Mouse (Mus musculus): ENCODE measurements around the gene Arl14ep.

Gene Arl14ep

DNA sequence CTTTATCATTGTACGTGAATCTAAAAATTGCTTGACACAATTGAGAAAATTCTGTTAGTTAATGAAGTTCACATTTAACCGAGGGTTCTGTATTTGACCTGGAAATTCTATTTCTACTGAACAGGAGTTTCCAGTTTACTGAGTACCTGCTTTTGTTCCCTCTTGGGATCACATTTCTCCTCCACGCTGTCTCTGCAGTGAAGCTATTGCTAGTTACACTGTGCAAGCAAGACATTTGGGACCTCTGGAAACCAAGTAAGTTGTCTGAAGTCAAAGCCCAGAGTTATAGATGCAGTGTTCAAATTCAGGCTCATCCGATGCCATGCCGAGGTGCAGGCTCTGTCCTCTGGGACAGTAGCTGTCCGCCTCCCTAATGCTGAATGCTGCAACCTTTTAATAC is 19.2 kb downstream of the Arl14ep start:
- no peak for DNase-seq (ENCODE audit: low spot score)

DNA sequence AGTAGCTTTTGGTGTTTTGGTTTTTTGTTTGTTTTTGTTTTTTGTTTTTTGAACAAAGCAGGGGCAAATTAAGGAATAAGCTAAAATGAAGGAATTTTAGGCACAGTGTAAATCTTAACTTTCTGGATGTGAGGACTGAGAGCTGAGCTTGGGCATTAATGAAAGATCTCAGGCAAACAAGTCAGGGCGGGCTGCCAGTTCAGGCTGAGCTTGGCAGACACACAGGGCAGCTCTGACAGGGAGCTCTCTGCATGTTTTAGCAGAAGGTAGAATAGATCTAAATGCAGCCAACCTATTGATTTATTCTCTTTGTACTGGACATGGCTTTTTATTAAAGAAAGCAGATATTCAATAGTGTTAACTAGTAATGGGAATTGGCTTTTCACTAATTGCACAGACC is 31.8 kb downstream of the Arl14ep start:
- DNase-seq (ENCODE audit: low spot score): no peak

DNA sequence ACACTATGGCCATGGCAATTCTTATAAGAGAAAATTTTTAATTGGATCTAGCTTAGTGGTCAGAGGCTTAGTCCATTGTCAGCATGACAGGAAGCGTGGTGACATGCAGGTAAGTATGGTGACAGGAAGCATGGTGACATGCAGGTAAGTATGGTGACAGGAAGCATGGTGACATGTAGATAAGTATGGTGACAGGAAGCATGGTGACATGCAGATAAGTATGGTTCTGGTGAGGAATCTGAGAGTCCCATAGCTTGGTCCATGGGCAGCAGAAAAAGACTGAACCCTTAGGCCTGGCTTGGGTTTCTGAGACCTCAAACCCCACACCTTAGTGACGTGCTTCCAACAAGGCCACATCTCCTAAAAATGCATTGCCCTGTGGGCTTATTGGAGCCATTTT is 38.5 kb downstream of the Arl14ep start:
- DNase-seq (ENCODE audit: low spot score): no peak

DNA sequence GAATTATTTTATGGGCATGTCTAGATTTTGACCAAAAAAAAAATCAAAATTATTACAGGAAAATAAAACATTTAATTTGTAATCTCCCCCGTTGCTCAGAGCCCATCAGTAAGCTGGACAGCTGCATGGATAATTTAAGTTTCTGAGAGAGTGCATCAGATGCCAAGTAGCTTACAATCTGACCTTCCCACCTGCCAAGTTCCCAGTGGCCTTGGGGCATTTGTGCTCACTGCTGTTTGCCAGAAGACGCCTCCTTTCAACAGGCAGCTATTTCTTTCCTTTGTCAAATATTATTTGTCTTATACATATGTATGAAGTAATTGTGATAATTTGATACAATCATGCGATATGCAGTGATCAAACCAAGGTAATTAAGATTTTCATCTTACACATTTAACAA is 44.3 kb downstream of the Arl14ep start:
- DNase-seq (ENCODE audit: low spot score): no peak
